Mouse (Mus musculus): ENCODE results near the gene Ifit1. TPM values are rescaled to one million over a fixed set of nuclear protein-coding genes. Genes with fewer than 3 reads are reported as not detected.
A peak's percentile ranks its signal among the peaks of the same experiment; 100 is the strongest.

Gene Ifit1
- total RNA-seq, 4 experiments from 2014 or later, result 1.3 to 3.0 (median 2.1) TPM

DNA sequence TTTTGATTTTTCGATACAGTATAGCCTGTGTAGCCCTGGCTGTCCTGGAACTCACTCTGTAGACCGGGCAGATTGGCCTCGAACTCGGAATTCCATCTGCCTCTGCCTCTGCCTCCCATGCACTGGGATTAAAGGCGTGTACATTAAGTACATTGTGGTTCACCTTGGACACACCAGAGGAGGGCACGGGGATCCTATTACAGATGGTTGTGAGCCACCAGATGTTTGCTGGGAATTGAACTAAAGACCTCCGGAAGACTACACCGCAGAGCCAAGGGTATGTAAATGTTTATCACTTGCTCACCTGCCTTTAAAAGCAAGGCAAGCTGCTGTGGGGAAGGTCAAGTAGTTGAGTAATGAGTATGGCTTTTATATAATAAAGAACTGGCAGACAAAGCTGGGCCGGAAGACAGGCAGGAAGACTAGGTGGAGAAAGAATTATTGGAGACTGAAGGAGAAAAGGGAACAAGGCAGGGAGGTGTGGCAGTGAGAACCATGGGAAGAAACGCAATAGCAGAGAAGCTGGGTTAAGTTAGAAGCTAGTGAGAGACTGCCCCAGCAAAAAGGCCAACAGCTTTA lies 14.6 kb downstream of the Ifit1 start:
- DNase-seq (ENCODE audit: low spot score in 2 of 2), result no peak

DNA sequence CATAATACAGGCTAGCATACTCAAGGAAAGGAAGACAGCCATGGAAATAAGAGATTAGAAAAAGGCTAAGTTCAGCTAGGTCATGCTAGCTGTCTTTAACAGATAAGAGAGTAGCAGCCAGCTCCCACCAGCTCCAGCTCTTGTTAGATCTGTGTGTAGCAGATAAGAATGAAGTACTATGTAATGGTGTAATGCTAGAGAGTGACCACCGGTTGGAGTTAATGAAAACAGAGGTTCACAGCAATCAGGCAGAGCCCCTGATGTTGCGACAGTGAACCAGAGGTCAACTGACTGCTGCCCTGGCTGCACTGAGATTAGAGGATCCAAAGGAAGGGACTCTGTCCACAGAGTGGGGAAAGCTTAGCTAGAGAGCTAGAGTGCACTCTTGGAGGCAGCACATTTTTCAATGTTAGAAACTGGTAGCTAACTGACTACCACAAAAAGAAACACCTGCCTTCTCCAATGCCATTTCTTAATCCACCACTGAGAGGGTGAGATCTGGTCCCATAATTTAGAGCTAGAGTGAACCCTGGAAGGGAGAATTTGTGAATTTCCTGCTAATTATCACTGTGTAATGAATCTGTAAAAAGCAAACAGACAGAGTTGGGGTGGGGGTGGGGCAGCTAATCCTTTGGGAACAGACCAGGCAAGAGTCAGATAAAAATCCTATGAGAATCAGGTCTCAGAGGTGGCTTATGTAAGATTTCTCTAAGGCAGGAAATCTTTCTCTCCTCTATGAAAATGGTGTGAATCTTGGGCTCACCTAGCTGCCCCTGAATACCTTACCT lies 16.0 kb downstream of the Ifit1 start:
- DNase-seq (ENCODE audit: low spot score in 2 of 2), result no peak

- peak; percentile 26 to 37 for DNase-seq (ENCODE audit: low spot score in 2 of 2)
Measured at GRCm38 (mm10) chr19:34662067-34662507, 21.4 kb downstream of the Ifit1 start.

DNA sequence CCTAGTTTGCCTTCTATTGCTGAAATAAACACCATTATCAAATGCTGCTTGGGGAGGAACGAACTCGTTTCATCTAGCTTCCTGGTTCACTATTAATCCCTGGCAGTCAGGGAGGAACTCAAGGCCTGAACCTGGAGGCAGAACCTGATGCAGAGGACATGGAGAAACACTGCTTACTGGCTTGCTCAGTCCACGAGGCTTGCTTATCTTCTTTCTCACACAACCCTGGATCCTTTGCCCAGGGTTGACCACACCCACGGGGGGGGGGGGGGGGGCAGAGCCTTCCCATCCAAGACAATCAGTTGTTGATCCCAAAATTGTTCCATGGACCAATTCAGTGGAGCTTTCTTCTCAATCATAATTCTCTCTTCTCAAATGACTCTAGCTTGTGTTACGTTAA lies 22.1 kb downstream of the Ifit1 start:
- DNase-seq (ENCODE audit: low spot score in 2 of 2), result no peak

GRCm38 (mm10) chr19:34666127-34666526 lies 25.5 kb downstream of the Ifit1 start:
- DNase-seq (ENCODE audit: low spot score in 2 of 2), result peak; percentile 12 to 25

DNA sequence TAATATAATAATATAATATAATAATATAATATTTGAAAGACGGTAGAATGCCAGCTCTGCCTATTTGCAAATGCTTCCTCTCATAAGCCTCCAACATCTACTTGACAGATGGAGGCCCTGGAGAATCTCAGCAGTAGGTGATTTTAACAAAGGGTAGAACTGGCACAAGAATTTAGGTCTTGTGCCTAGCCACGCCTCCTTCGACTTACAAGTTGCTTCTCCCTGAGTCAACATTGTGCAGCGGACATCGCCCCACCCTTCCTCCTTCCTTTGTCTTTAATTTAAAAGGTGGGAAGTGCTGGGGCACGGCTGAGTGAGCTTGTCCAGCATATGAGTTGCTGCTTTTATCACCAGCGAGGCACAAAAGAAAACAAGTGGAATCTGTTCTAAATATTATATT lies 32.8 kb downstream of the Ifit1 start:
- no peak for DNase-seq (ENCODE audit: low spot score in 2 of 2)

DNA sequence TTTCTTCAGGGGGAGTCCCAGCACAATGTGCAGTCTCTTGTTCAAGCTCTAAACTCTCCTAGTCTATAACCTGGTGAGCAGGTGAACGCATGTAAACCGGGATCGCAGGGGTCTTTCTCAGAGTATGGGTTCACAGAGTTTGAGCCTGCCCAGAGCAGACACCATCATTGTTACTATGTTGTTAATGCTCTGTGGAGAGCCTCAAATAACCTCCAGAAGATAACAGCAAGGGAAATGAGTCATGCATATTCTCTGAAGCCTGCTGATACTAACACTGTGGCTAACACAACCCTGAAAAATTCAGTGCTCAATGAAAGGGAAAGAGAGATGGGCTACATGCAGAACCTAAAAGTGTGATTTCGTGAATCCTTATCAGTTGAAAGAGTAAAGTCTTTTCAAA lies 37.8 kb downstream of the Ifit1 start:
- no peak for DNase-seq (ENCODE audit: low spot score in 2 of 2)

DNA sequence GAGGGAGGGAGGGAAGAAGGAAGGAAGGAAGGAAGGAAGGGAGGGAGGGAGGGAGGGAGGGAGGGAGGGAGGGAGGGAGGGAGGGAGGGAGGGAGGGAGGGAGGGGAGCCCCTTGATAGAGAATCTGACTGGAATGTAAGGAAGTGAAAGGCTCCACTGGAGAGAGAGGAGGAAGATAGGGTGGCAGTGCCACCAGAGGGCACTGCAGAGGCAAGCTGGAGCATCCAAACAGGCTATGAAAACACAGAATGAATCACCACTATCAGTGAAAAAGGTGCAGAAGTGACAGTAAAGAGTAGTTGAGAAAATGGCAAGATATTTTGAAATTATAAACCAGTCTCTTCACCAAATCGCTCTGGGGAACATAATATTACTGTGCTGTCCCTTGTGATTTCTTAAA lies 44.2 kb downstream of the Ifit1 start:
- peak in 1 of 2 experiments; percentile 8 for DNase-seq (ENCODE audit: low spot score in 2 of 2)

DNA sequence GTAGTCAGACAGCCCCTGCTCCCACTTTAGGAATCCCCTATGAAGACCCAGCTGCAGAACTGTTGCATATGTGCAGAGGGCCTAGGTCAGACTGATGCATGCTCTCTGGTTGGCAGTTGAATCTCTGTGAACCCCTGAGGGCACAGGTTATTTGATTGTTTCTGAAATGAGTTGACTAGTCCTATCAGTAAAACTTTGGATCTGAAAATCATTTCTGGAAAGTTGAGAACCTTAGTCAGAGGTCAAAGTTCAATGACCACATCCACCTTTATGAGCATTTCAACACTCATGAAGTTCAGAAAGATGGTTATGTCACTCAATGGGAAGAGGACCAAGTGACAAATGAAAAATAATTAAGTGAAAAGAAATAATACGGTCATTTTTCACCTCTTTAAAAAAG lies 44.9 kb downstream of the Ifit1 start:
- no peak for DNase-seq (ENCODE audit: low spot score in 2 of 2)

DNA sequence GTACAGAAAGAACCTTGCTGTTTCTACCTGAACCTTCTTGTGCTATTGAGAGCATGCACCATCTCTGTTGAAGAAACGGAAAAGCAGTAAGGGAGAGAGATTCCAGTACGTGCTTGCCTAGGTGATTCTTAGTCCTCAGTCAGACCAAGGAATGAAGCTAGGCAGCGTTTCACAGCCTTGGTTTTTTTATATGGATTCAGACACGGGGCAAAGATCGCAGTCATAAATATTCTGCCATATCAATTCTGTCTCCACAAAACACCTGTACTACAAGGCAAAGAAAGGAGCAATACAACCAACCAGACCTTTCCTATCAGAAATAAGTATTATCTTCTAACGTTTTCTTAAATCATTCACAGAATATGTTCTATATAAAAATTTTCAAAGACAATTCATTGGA lies 50.7 kb downstream of the Ifit1 start:
- no peak for DNase-seq (ENCODE audit: low spot score in 2 of 2)

DNA sequence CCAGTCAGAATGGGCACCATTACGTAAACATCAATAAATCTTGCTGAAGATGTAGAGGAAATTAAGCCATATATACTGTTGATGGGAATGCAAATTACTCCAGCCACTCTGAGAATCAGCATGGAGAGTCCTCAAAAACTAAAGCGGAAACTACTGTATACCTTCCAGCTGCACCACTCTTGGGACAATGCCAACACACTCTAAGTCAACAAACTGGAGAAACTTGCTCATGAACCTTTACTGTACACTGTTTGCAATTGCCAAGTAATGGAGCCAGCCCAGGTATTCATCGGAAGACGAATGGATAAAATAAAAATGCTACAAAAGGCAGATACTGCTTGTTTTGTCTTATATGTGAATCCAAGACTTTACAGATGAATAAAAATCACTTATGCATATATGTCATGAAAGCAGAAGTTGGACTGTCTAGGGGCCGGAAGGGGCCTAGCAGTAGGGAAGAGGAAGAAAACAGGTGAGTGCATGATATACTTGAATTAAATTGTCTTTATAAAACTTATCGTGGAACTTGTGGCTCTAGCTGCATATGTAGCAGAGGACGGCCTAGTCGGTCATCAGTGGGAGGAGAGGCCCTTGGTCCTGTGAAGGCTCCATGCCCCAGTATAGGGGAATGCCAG lies 55.8 kb downstream of the Ifit1 start:
- DNase-seq (ENCODE audit: low spot score in 2 of 2), result no peak

- no peak for DNase-seq (ENCODE audit: low spot score in 2 of 2)
Measured at GRCm38 (mm10) chr19:34697461-34697860, 56.8 kb downstream of the Ifit1 start.

- no peak for DNase-seq (ENCODE audit: low spot score in 2 of 2)
Measured at GRCm38 (mm10) chr19:34698432-34698831, 57.8 kb downstream of the Ifit1 start.

- no peak for DNase-seq (ENCODE audit: low spot score in 2 of 2)
Measured at GRCm38 (mm10) chr19:34698852-34699251, 58.2 kb downstream of the Ifit1 start.

DNA sequence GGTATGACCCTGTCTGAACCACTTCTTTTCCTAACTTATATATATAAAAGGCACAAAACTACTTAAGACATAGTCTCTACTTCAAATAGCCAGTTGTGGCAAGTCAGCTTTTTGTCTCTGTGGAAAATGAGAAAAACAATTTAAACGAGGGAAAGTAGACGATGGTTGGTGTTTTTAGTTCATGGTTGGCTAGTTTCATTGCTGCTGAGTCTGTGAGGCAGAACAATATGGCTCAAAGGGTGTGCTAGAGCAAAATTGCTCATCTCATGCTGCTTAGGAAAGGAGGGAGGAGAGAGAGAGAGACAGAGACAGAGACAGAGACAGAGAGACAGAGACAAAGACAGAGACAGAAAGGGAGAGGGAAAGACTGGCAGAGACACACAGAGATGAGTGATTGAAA lies 58.6 kb downstream of the Ifit1 start:
- DNase-seq (ENCODE audit: low spot score in 2 of 2), result no peak

Other genes starting within 250 kb of the Ifit1 start
- gene Ch25h, start 165.7 kb upstream of the Ifit1 start, total RNA-seq (2022), result 1 to 10 TPM in 2 of 4 experiments, under 1 TPM in 1, not detected in 1; 0.35 to 1.6 (median 1.2) TPM
- gene Lipa, start 113.4 kb upstream of the Ifit1 start, total RNA-seq (2022), result 10 to 100 TPM; 15.7 to 21.3 (median 17.4) TPM
- 1 to 10 TPM; 7.1 to 9.4 (median 7.2) TPM for gene Ifit2, start 90.2 kb upstream of the Ifit1 start, total RNA-seq (2022)
- 10 to 100 TPM in 2 of 4 experiments, 1 to 10 TPM in 2; 6.7 to 15.3 (median 10.6) TPM for gene Ifit3, start 57.3 kb upstream of the Ifit1 start, total RNA-seq (2022)
- gene Ifit1bl1, start 38.9 kb upstream of the Ifit1 start, total RNA-seq (2022), result 1 to 10 TPM; 1.7 to 2.4 (median 2.1) TPM
- gene Ifit3b, start 32.9 kb upstream of the Ifit1 start, total RNA-seq (2022), result 1 to 10 TPM; 3.5 to 6.3 (median 4.4) TPM
- under 1 TPM; 0.38 to 0.66 (median 0.49) TPM for gene Ifit1bl2, start 128 bp upstream of the Ifit1 start, total RNA-seq (2022)
- 1 to 10 TPM; 3.4 to 6.5 (median 3.6) TPM for gene Slc16a12, start 106.4 kb downstream of the Ifit1 start, total RNA-seq (2022)
- gene Pank1, start 238.6 kb downstream of the Ifit1 start, total RNA-seq (2022), result 10 to 100 TPM; 19.4 to 21.2 (median 20.4) TPM